Mouse (Mus musculus) heart, adult 2 months (tissue): ENCODE data around the gene Fam240a.

Experiments used
- CTCF ChIP-seq: fragments of 200-600 bp; IDR thresholded peaks from 2 replicates; pipeline ENCODE4 v1.8.1; 2022; ENCODE audit warnings: antibody characterized with exemption, mild to moderate bottlenecking, moderate library complexity
- POLR2A ChIP-seq: fragments of 200-500 bp; IDR thresholded peaks from 2 replicates; pipeline ENCODE4 v1.6.1; 2011; ENCODE audit warnings: mild to moderate bottlenecking, low read depth, low read length, control low read depth; ENCODE audit not compliant: insufficient read depth

DNA sequence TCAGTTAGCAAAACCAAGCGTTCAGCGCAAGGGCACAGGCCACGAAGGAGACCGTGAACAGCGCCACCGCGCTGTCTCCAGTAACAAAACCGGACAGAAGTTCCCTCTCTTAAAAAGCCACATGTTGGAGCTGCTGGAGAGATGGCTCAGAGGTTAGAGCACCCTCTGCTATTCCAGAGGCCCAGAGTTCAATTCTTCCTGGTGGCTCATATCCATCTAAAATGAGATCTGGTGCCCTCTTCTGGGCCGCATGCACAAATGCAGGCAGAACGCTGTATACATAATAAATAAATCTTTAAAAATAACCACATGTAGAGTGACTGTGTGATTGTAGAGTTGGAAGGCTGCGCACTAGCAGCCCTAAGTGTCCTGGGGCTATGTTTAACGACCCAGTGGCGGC lies 27.6 kb upstream of the Fam240a start:
- TF ChIP-seq POLR2A (no peak), CTCF (peak; percentile 87)
